In genomic region chr15:70554773-70555582, GRCm38 (mm10) we compare ENCODE assay signal across 10 mouse cellular contexts.
A peak's percentile ranks its signal among the peaks of the same experiment; 100 is the strongest.
DNase-seq lines count a peak whose midpoint lies in the region; ATAC-seq lines count a peak whose summit lies in the region.
"Had no signal": no experiment of that assay in that cellular context is flagged by ENCODE, and none has a peak within 500 bp of the region (broad histone marks: within the 10 kb centered on the region; RNA-seq: fewer than 3 reads in every experiment).

No protein-coding gene starts in this region.

- no peak overlapping the region for H3K4me3 ChIP-seq in midbrain, embryonic 12.5 days

- peaks cover 15% of the 10 kb centered on the region for H3K4me1 ChIP-seq in midbrain, embryonic 12.5 days

- no peaks in the 10 kb centered on the region for H3K36me3 ChIP-seq in midbrain, embryonic 12.5 days

- WGBS in midbrain, embryonic 12.5 days = 36% methylated on average over 18 of the region's 18 CpGs

- DNase-seq in embryo, embryonic 11 days = peak; percentile 3
- no peak for DNase-seq in embryo, embryonic 10 days (ENCODE audit: low spot score)
- peak; percentile 4 for DNase-seq in right cerebral cortex, postnatal 4 days
- no peak for DNase-seq in right cerebral cortex, adult 2 months (ENCODE audit: low spot score in 2 of 2)
- no peak for DNase-seq in frontal cortex, postnatal 10 days (ENCODE audit: low spot score in 2 of 2)
- no peak for DNase-seq in c-Kit-positive CD71-positive TER-119-positive erythroid progenitor cells, embryonic 14.5 days (ENCODE audit: low spot score)
- DNase-seq: kidney, postnatal 4 days had no signal

- no peaks in the 10 kb centered on the region for H3K27me3 ChIP-seq in midbrain, embryonic 12.5 days

- peak overlapping the region; percentile 36; the same call in 1 of the 2 replicates for H3K27ac ChIP-seq in midbrain, embryonic 12.5 days (replicated peaks)

- H3K9me3 ChIP-seq in midbrain, embryonic 12.5 days = no peaks in the 10 kb centered on the region

- peak; percentile 44; the same call in 1 of the 2 replicates for ATAC-seq in midbrain, embryonic 12.5 days (ENCODE audit: low FRiP score, low read depth)
- no peak for ATAC-seq in cerebellum, adult (ENCODE audit: insufficient number of reproducible peaks, low FRiP score, low TSS enrichment)
- ATAC-seq: lung, postnatal 0 days had no signal

- H3K9ac ChIP-seq in midbrain, embryonic 12.5 days (replicated peaks) = no peak overlapping the region

- H3K4me2 ChIP-seq in midbrain, embryonic 12.5 days (replicated peaks) = peak overlapping the region; percentile 27

Comparison
In these comparisons a context has a peak if more than half of its experiments do, and no peak if none do; other contexts are left out.
1. DNase-seq: peak in embryo, embryonic 11 days (single experiment) and right cerebral cortex, postnatal 4 days (single experiment); none in embryo, embryonic 10 days (single experiment), right cerebral cortex, adult 2 months (0 of 2), frontal cortex, postnatal 10 days (0 of 2) and c-Kit-positive CD71-positive TER-119-positive erythroid progenitor cells, embryonic 14.5 days (single experiment).